Mouse (Mus musculus): ENCODE results near the gene Polr2b.

DNA sequence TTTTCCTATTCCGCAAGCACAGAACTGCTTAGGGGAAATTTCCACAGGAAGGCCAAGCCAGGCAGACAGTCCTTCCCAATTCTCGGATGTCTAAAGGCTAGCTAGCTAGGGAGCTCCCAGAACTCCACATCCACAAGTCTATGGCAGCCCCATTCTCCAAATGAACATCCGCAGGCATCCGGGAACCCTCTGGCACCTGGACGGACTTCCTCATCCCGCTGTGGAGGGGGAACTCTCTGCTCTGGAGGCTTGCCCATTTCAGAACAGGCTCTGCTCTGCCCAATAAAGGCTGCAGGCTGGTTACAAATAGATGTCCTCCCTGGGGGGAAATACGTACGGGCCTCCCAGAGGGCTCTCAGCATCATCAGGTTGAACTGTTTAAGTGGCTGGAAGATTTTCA, 56.4 kb downstream of the Polr2b start:
- no peak for TF ChIP-seq CTCF (IDR thresholded peaks at IDR 0.05)
- no peak for TF ChIP-seq POLR2A (IDR thresholded peaks at IDR 0.05; ENCODE audit: insufficient read depth, low read depth, low read length)
- no peak for TF ChIP-seq EP300 (IDR thresholded peaks at IDR 0.05; ENCODE audit: insufficient read depth, low read depth, low read length)

All from heart, adult 2 months (tissue).